Mouse (Mus musculus) left cerebral cortex, adult 18-20 months (tissue): ENCODE measurements around the gene Fam24a. TPM values are rescaled to one million over a fixed set of nuclear protein-coding genes. Genes with fewer than 3 reads are reported as not detected.

Experiments used
- total RNA-seq, 2 experiments: library from RNA; stranded (reverse); gene quantifications; 2 replicates each; pipeline ENCODE4 v1.2.3; 2021

Fam24a gene
- total RNA-seq, 2 experiments from 2014 or later: not detected

Other genes starting within 250 kb of the Fam24a start
- gene 4933402N03Rik, start 187.6 kb upstream of the Fam24a start, total RNA-seq: not detected
- gene 5430419D17Rik, start 159.5 kb upstream of the Fam24a start, total RNA-seq: not detected
- not detected for gene Cuzd1, start 11.6 kb upstream of the Fam24a start, total RNA-seq
- gene Fam24b, start 4.3 kb upstream of the Fam24a start, total RNA-seq: not detected
- gene 2310057M21Rik, start 28.9 kb downstream of the Fam24a start, total RNA-seq: 10 to 100 TPM; 29.0 to 29.1 TPM
- gene Pstk, start 37.3 kb downstream of the Fam24a start, total RNA-seq: 10 to 100 TPM; 45.6 to 57.6 TPM
- 10 to 100 TPM; 43.5 to 49.9 TPM for gene Ikzf5, start 76.7 kb downstream of the Fam24a start, total RNA-seq
- gene Acadsb, start 76.7 kb downstream of the Fam24a start, total RNA-seq: 10 to 100 TPM; 93.3 to 99.4 TPM
- not detected for gene Hmx3, start 209.0 kb downstream of the Fam24a start, total RNA-seq
- gene Hmx2, start 214.9 kb downstream of the Fam24a start, total RNA-seq: not detected
- gene Bub3, start 226.4 kb downstream of the Fam24a start, total RNA-seq: 10 to 100 TPM; 65.5 to 71.7 TPM